Mouse (Mus musculus) intestine, postnatal 0 days (tissue): ENCODE measurements around the gene Zfp865. TPM values are rescaled to one million over a fixed set of nuclear protein-coding genes. Genes with fewer than 3 reads are reported as not detected.
"Not testable (repeated sequence)": the region's sequence is repeated elsewhere in the genome, so short reads cannot be mapped to it uniquely, and the experiment has no call there.

ENCODE experiments used
- ATAC-seq: fragments of 200-750 bp; cut with Nextera tagmentation; 2 replicates; pipeline ENCODE4 v1.8.0; 2017; ENCODE audit warnings: mild to moderate bottlenecking, moderate TSS enrichment, moderate library complexity
- H3K27ac ChIP-seq: fragments of 300-500 bp; sonication (generic); 2 replicates; pipeline ENCODE4 v1.5.1; 2014; ENCODE audit warnings: mild to moderate bottlenecking, low read depth, low read length, moderate library complexity
- H3K27me3 ChIP-seq: fragments of 300-500 bp; sonication (generic); replicated peaks from 2 replicates; pipeline ENCODE4 v1.6.1; 2014; ENCODE audit warnings: low read length, mixed read lengths; ENCODE audit not compliant: control insufficient read depth, insufficient read depth
- H3K36me3 ChIP-seq: fragments of 300-500 bp; sonication (generic); 2 replicates; pipeline ENCODE4 v1.6.1; 2014; ENCODE audit warnings: mild to moderate bottlenecking, moderate library complexity; ENCODE audit not compliant: control insufficient read depth, insufficient read depth
- H3K4me1 ChIP-seq: fragments of 300-500 bp; sonication (generic); replicated peaks from 2 replicates; pipeline ENCODE4 v1.6.1; 2014; ENCODE audit warnings: antibody characterized with exemption, low read length, mixed read lengths; ENCODE audit not compliant: control insufficient read depth, insufficient read depth
- H3K4me2 ChIP-seq: fragments of 300-500 bp; sonication (generic); replicated peaks from 2 replicates; pipeline ENCODE4 v1.6.1; 2014; ENCODE audit warnings: low read depth, mild to moderate bottlenecking, moderate library complexity
- H3K4me3 ChIP-seq: fragments of 300-500 bp; sonication (generic); 2 replicates; pipeline ENCODE4 v1.5.1; 2014; ENCODE audit warnings: low read depth, low read length
- H3K9ac ChIP-seq: fragments of 300-500 bp; sonication (generic); 2 replicates; pipeline ENCODE4 v1.6.1; 2014; ENCODE audit warnings: mild to moderate bottlenecking, low read depth, low read length
- H3K9me3 ChIP-seq: fragments of 300-500 bp; sonication (generic); 2 replicates; pipeline ENCODE4 v1.6.1; 2016; ENCODE audit warnings: mixed run types; ENCODE audit not compliant: control insufficient read depth
- CTCF ChIP-seq: sonication (generic); IDR thresholded peaks from 2 replicates; pipeline ENCODE4 v1.5.1; 2016; ENCODE audit warnings: low read depth, mild to moderate bottlenecking, control low read depth, antibody characterized with exemption, moderate library complexity
- WGBS: fragments of 180-500 bp; shearing (Covaris S2); extraction: QIAGEN DNeasy Blood & Tissue Kit; methylation state at CpG from one replicate; pipeline ENCODE4 v1.1.7; 2014; 5-methylcytosine and 5-hydroxymethylcytosine counted together
- polyA plus RNA-seq: library from polyadenylated mRNA; unstranded; fragments of >200 nt; fragmentation: Nextera tagmentation; extraction: Ambion mirVana; gene quantifications from 2 replicates; pipeline ENCODE4 v1.2.1, GENCODE M21; 2015

Gene Zfp865
- polyA plus RNA-seq, 1 experiment from 2014 or later = 2.3 TPM

GRCm38 (mm10) chr7:5015118-5016001 lies 4.8 kb upstream of the Zfp865 start, which contains the start of gene Gm44973:
Gene Gm44973 (plus strand): TSS chr7:5015496.
- Histone ChIP-seq H3K9ac (peak within 1 kb of the TSS; percentile 83), H3K4me2 (peak within 1 kb of the TSS; percentile 82), H3K9me3 (no peaks in the 10 kb centered on the region), H3K4me3 (peak within 1 kb of the TSS; percentile 60), H3K27ac (peak within 1 kb of the TSS; percentile 100), H3K27me3 (no peaks in the 10 kb centered on the region), H3K36me3 (peaks cover 35% of the 10 kb centered on the region), H3K4me1 (peaks cover 3% of the 10 kb centered on the region; the same call in 1 of the 2 replicates)
- ATAC-seq = peak; percentile 75
- WGBS = under 1% methylated on average over 47 of the region's 76 CpGs
- no peak for TF ChIP-seq CTCF

DNA sequence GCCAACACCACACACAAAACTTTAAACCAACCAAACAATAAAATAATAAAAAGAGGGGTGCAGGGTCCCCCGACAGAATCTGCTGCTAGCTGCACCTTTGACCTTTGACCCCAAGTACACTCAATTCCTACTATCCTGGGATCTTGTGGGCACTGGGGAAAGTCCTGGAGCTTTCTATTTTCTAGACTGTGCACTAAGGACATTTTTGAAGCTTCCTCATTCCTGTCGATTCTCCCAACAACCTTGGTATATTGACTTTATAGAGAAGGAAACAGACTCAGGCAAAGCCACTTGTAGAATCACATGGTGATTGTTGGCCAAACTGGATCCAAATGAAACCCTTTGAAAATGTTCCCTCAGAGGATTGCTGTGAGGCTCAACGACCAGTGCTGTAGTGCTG lies 4.1 kb upstream of the Zfp865 start:
- ATAC-seq = peak; percentile 22
- peaks cover 28% of the 10 kb centered on the region for H3K36me3 ChIP-seq
- peak overlapping the region; percentile 100 for H3K27ac ChIP-seq
- no peak for TF ChIP-seq CTCF
- H3K4me1 ChIP-seq = peaks cover 3% of the 10 kb centered on the region; the same call in 1 of the 2 replicates
- 29% methylated on average over 3 of the region's 3 CpGs for WGBS
- no peaks in the 10 kb centered on the region for H3K27me3 ChIP-seq
- H3K9me3 ChIP-seq = no peaks in the 10 kb centered on the region
- peak overlapping the region; percentile 83; the same call in 1 of the 2 replicates for H3K9ac ChIP-seq
- peak overlapping the region; percentile 82 for H3K4me2 ChIP-seq
- peak overlapping the region; percentile 60 for H3K4me3 ChIP-seq

- Histone ChIP-seq H3K4me2 (no peak overlapping the region), H3K4me1 (peaks cover 3% of the 10 kb centered on the region; the same call in 1 of the 2 replicates), H3K4me3 (no peak overlapping the region), H3K36me3 (peaks cover 19% of the 10 kb centered on the region), H3K9ac (no peak overlapping the region), H3K27me3 (no peaks in the 10 kb centered on the region), H3K9me3 (no peaks in the 10 kb centered on the region), H3K27ac (no peak overlapping the region)
- ATAC-seq = no peak
- WGBS = 96% methylated on average over 2 of the region's 2 CpGs
- TF ChIP-seq CTCF = no peak
Measured at GRCm38 (mm10) chr7:5016920-5017319, 3.3 kb upstream of the Zfp865 start.

- H3K4me3 ChIP-seq = no peak overlapping the region
- ATAC-seq = no peak
- peak; percentile 40 for TF ChIP-seq CTCF
- H3K27me3 ChIP-seq = no peaks in the 10 kb centered on the region
- H3K4me2 ChIP-seq = no peak overlapping the region
- H3K27ac ChIP-seq = no peak overlapping the region
- peaks cover 15% of the 10 kb centered on the region for H3K36me3 ChIP-seq
- H3K9ac ChIP-seq = no peak overlapping the region
- H3K4me1 ChIP-seq = peaks cover 3% of the 10 kb centered on the region; the same call in 1 of the 2 replicates
- H3K9me3 ChIP-seq = no peaks in the 10 kb centered on the region
- WGBS = 94% methylated on average over 16 of the region's 16 CpGs
Measured at GRCm38 (mm10) chr7:5017352-5017751, 2.8 kb upstream of the Zfp865 start.

- ATAC-seq = no peak
- Histone ChIP-seq H3K4me2 (no peak overlapping the region), H3K27ac (no peak overlapping the region), H3K9me3 (no peaks in the 10 kb centered on the region), H3K4me3 (no peak overlapping the region), H3K36me3 (peaks cover 10% of the 10 kb centered on the region; the same call in 1 of the 2 replicates), H3K27me3 (no peaks in the 10 kb centered on the region), H3K9ac (no peak overlapping the region), H3K4me1 (peaks cover 3% of the 10 kb centered on the region; the same call in 1 of the 2 replicates)
- WGBS = 96% methylated on average over 21 of the region's 21 CpGs
- no peak for TF ChIP-seq CTCF
Measured at GRCm38 (mm10) chr7:5017931-5018330, 2.2 kb upstream of the Zfp865 start.

DNA sequence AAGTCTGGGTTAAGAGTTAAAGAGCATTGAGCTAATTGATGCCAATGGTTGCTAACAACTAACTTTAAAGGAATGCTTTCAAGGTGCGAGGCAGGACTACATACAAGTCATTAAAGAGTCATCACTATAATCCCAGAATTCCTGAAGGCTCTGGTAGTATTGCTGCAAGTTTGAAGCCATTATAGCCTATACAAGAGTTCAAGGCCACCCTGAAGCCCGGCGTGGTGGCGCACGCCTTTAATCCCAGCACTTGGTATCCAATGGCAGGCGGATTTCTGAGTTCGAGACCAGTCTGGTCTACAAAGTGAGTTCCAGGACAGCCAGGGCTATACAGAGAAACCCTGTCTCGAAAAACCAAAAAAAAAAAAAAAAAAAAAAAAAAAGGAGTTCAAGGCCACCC lies 600 bp upstream of the Zfp865 start:
- not testable (repeated sequence) for H3K27me3 ChIP-seq
- 22% methylated on average over 8 of the region's 8 CpGs for WGBS

More for the DNA sequence above, 600 bp upstream of the Zfp865 start:
- H3K4me1 ChIP-seq, H3K9me3 ChIP-seq, ATAC-seq, H3K9ac ChIP-seq: not testable (repeated sequence)
- H3K36me3 ChIP-seq = peaks cover 20% of the 10 kb centered on the region; the same call in 1 of the 2 replicates
- peak overlapping the region; percentile 75 for H3K4me2 ChIP-seq
- H3K27ac ChIP-seq = peak overlapping the region; percentile 95
- H3K4me3 ChIP-seq = peak overlapping the region; percentile 88
